Mouse (Mus musculus): ENCODE results near the gene Anapc1.

GRCm38 (mm10) chr2:128620578-128620977 is 66.6 kb downstream of the Anapc1 start:
- TF ChIP-seq MAFK (IDR thresholded peaks at IDR 0.05; ENCODE audit: insufficient read depth, low read depth, low read length) (no peak), ZC3H11A (IDR thresholded peaks at IDR 0.05; ENCODE audit: borderline replicate concordance, low read depth, low read length) (no peak), ZNF384 (IDR thresholded peaks at IDR 0.05; ENCODE audit: low read depth, low read length) (no peak)
